Mouse (Mus musculus): ENCODE results near the gene Irs2. TPM values are rescaled to one million over a fixed set of nuclear protein-coding genes. Genes with fewer than 3 reads are reported as not detected.

The Irs2 gene
- total RNA-seq (2023): 10 to 100 TPM; 33.5 to 35.7 TPM

GRCm38 (mm10) chr8:11008379-11008775 is at the start of gene Irs2:
Gene Irs2 (minus strand): TSS chr8:11008458.

